Mouse (Mus musculus) heart, embryonic 11.5 days (tissue): ENCODE measurements around the gene Pus10. TPM values are rescaled to one million over a fixed set of nuclear protein-coding genes. Genes with fewer than 3 reads are reported as not detected.
A peak's percentile ranks its signal among the peaks of the same experiment; 100 is the strongest.

Experiments
- ATAC-seq: fragments of 200-750 bp; cut with Nextera tagmentation; replicated peaks from 2 replicates; pipeline ENCODE4 v1.8.0; 2017; ENCODE audit warnings: moderate library complexity; ENCODE audit not compliant: insufficient number of reproducible peaks, low FRiP score, low TSS enrichment
- H3K27ac ChIP-seq: fragments of 300-500 bp; sonication (generic); 2 replicates; pipeline ENCODE4 v1.5.1; 2014; ENCODE audit warnings: mild to moderate bottlenecking, low read depth, low read length
- H3K27me3 ChIP-seq: fragments of 300-500 bp; sonication (generic); 2 replicates; pipeline ENCODE4 v1.6.1; 2014; ENCODE audit warnings: mild to moderate bottlenecking, low read length, mixed read lengths; ENCODE audit not compliant: control insufficient read depth, insufficient read depth
- H3K36me3 ChIP-seq: fragments of 300-500 bp; sonication (generic); 2 replicates; pipeline ENCODE4 v1.6.1; 2014; ENCODE audit warnings: mild to moderate bottlenecking, low read length, moderate library complexity, mixed read lengths; ENCODE audit not compliant: control insufficient read depth, insufficient read depth
- H3K4me1 ChIP-seq: fragments of 300-500 bp; sonication (generic); 2 replicates; pipeline ENCODE4 v1.6.1; 2014; ENCODE audit warnings: low read length; ENCODE audit not compliant: control insufficient read depth, insufficient read depth
- H3K4me2 ChIP-seq: fragments of 300-500 bp; sonication (generic); 2 replicates; pipeline ENCODE4 v1.6.1; 2014; ENCODE audit warnings: mild to moderate bottlenecking, moderate library complexity
- H3K4me3 ChIP-seq: fragments of 300-500 bp; sonication (generic); 2 replicates; pipeline ENCODE4 v1.5.1; 2014; ENCODE audit warnings: low read depth, low read length
- H3K9ac ChIP-seq: fragments of 300-500 bp; sonication (generic); 2 replicates; pipeline ENCODE4 v1.6.1; 2014; ENCODE audit warnings: mild to moderate bottlenecking, low read depth, low read length, moderate library complexity
- H3K9me3 ChIP-seq: fragments of 300-500 bp; sonication (generic); replicated peaks from 2 replicates; pipeline ENCODE4 v1.6.1; 2016; ENCODE audit warnings: low read length; ENCODE audit not compliant: control insufficient read depth
- WGBS: fragments of 180-500 bp; shearing (Covaris S2); extraction: QIAGEN DNeasy Blood & Tissue Kit; methylation state at CpG from one replicate; pipeline ENCODE4 v1.1.7; 2014; ENCODE audit not compliant: insufficient replicate concordance; 5-methylcytosine and 5-hydroxymethylcytosine counted together
- polyA plus RNA-seq: library from polyadenylated mRNA; unstranded; fragments of >200 nt; fragmentation: Nextera tagmentation; extraction: Ambion mirVana; gene quantifications from 2 replicates; pipeline ENCODE4 v1.2.1, GENCODE M21; 2014

Gene Pus10
- polyA plus RNA-seq, 1 experiment from 2014 or later, result 19.5 TPM

DNA sequence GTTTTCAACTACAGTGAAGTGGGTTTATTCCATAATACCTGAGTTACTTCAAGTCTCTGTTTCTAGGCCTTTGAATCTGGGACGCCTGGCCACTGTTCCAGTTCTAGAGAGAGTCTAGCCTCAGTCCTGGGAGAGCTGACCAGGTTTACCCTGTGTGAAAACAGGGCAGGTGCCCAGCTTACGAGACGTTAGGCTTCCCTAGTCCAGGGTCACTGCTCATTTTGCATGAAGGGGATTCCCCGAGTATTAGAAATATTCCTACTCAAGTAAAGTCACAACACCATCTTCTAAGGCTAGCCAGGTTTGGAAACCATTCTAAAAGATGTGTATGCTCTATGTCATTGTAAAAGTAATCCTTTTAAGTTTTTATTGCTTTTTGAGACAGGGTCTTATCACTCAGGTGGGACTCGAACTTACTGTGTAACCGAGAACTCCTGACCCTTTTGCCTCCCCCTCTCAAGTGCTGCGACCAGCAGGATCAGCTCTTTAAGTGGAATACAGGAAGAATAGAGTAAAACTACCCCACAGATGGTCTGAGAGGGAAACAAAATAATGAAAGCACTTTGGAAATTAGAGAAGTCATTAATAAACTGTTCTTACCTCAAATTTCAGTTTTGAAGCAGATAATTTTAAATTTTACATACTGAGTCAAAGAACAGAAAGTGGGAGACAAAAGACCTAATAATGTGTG, 39.3 kb downstream of the Pus10 start:
- H3K9ac ChIP-seq, result no peak overlapping the region
- H3K27ac ChIP-seq, result no peak overlapping the region
- H3K9me3 ChIP-seq, result no peaks in the 10 kb centered on the region
- H3K36me3 ChIP-seq, result no peaks in the 10 kb centered on the region
- H3K27me3 ChIP-seq, result no peaks in the 10 kb centered on the region
- no peak overlapping the region for H3K4me3 ChIP-seq
- no peaks in the 10 kb centered on the region for H3K4me1 ChIP-seq
- no peak overlapping the region for H3K4me2 ChIP-seq
- whole genome bisulfite sequencing, result 87% methylated on average over 7 of the region's 7 CpGs
- no peak for ATAC-seq

DNA sequence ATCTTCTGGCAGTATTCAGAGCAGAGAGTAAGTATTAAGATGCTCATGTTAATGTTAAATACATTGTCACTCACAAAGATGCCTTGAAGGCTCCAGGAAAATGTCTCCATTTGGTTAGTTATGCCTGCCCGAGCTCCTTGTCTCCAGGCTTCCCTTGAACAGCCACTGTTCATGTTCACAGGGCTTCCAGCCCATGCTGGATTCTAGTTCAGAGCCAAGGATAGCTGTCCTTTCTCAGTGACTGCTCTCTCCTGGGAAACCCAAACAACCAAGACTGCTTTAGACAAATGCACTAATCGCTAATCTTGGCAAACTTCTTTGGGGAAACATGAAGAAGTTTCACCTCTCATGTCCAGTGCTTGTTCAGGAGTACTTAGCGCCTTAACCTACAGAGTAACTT, 46.8 kb downstream of the Pus10 start:
- Histone ChIP-seq H3K4me2 (no peak overlapping the region), H3K27ac (no peak overlapping the region), H3K4me1 (no peaks in the 10 kb centered on the region), H3K36me3 (peaks cover 9% of the 10 kb centered on the region), H3K27me3 (no peaks in the 10 kb centered on the region), H3K4me3 (no peak overlapping the region), H3K9me3 (no peaks in the 10 kb centered on the region), H3K9ac (no peak overlapping the region)
- no peak for ATAC-seq
- whole genome bisulfite sequencing, result 87% methylated on average over 3 of the region's 3 CpGs

DNA sequence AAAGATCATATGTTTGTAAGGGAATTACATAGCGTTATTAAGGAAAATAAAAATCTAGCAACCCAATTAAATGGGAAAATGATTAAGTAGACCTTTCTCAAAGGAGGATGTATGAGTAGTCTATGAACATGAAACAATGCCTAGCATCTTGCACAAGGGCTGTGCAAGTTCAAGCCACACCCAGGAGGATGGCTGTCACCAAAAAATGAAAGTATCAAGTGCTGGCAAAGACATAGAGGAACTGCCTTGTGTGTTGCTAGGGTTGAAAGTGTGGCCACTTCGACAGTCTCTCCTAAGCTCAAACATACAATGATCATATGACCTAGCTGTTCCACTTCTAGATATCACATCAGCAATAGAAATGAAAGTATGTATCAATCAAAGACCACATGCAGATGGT, 53.4 kb downstream of the Pus10 start:
- Histone ChIP-seq H3K4me2 (no peak overlapping the region), H3K36me3 (peaks cover 15% of the 10 kb centered on the region; the same call in 1 of the 2 replicates), H3K4me1 (no peaks in the 10 kb centered on the region), H3K27me3 (no peaks in the 10 kb centered on the region), H3K4me3 (no peak overlapping the region), H3K9me3 (no peaks in the 10 kb centered on the region), H3K9ac (no peak overlapping the region), H3K27ac (no peak overlapping the region)
- ATAC-seq, result no peak
- WGBS, result 86% methylated on average over 2 of the region's 2 CpGs

- WGBS, result 79% methylated on average over 3 of the region's 3 CpGs
- no peak overlapping the region for H3K4me3 ChIP-seq
- H3K27me3 ChIP-seq, result no peaks in the 10 kb centered on the region
- no peak overlapping the region for H3K27ac ChIP-seq
- no peak overlapping the region for H3K9ac ChIP-seq
- no peaks in the 10 kb centered on the region for H3K4me1 ChIP-seq
- peak; percentile 70; the same call in 1 of the 2 replicates for ATAC-seq
- H3K4me2 ChIP-seq, result no peak overlapping the region
- no peaks in the 10 kb centered on the region for H3K9me3 ChIP-seq
- H3K36me3 ChIP-seq, result peaks cover 15% of the 10 kb centered on the region; the same call in 1 of the 2 replicates
Measured at GRCm38 (mm10) chr11:23719825-23720224, 54.4 kb downstream of the Pus10 start.

DNA sequence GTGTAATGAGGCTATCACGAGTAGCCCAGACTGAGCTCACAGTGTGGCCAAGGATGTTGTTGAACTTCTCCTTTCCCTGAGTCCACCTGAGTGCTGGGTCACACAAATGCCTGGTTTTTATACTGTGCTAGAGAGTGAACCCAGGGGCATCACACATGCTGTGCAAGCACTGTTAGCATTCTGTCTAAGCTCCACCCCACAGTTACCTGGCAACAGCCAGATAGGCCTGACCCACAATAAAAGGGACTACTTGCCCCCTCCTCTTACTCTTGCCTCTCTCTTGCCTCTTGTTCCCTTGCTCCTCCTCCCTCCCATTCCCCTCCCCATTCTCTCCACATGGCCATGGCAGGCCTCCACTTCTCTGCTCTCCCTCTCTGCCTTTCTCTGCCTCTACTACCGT, 56.9 kb downstream of the Pus10 start:
- Histone ChIP-seq H3K36me3 (peaks cover 16% of the 10 kb centered on the region; the same call in 1 of the 2 replicates), H3K27ac (no peak overlapping the region), H3K4me3 (no peak overlapping the region), H3K4me2 (peak overlapping the region; percentile 14; the same call in 1 of the 2 replicates), H3K9me3 (no peaks in the 10 kb centered on the region), H3K27me3 (no peaks in the 10 kb centered on the region), H3K4me1 (no peaks in the 10 kb centered on the region), H3K9ac (no peak overlapping the region)
- 50% methylated on average over 2 of the region's 2 CpGs for WGBS
- ATAC-seq, result no peak

DNA sequence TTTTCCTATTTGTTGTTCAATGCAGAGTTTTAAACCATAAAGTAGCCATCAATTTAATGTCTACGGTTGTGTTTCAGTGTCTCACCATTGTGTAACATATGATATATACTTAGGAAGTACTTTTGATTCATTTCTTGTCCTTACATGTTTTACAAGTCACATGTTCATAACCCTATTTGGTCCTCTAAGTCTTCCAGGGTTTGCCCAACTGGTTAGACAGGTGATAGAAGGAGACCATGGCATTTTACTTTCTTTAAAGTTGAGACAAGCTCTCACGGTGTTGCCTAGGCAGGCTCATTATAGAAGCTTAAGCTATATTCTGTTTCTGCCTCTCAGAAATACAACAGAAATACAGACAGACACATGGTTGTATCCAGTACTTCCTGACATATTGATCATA, 60.4 kb downstream of the Pus10 start:
- H3K27ac ChIP-seq, result no peak overlapping the region
- WGBS, result 89% methylated on average over 2 of the region's 2 CpGs
- H3K4me1 ChIP-seq, result no peaks in the 10 kb centered on the region
- H3K4me3 ChIP-seq, result no peak overlapping the region
- no peak overlapping the region for H3K9ac ChIP-seq
- ATAC-seq, result no peak
- H3K27me3 ChIP-seq, result no peaks in the 10 kb centered on the region
- no peak overlapping the region for H3K4me2 ChIP-seq
- H3K9me3 ChIP-seq, result no peaks in the 10 kb centered on the region
- peaks cover 7% of the 10 kb centered on the region; the same call in 1 of the 2 replicates for H3K36me3 ChIP-seq

GRCm38 (mm10) chr11:23726441-23726840, 61.0 kb downstream of the Pus10 start:
- Histone ChIP-seq H3K4me1 (no peaks in the 10 kb centered on the region), H3K4me3 (no peak overlapping the region), H3K4me2 (no peak overlapping the region), H3K27ac (no peak overlapping the region), H3K9me3 (no peaks in the 10 kb centered on the region), H3K27me3 (no peaks in the 10 kb centered on the region), H3K36me3 (peaks cover 9% of the 10 kb centered on the region; the same call in 1 of the 2 replicates), H3K9ac (no peak overlapping the region)
- WGBS, result 93% methylated on average over 2 of the region's 2 CpGs
- no peak for ATAC-seq

- H3K4me2 ChIP-seq, result no peak overlapping the region
- H3K9ac ChIP-seq, result no peak overlapping the region
- 86% methylated on average over 2 of the region's 2 CpGs for WGBS
- ATAC-seq, result no peak
- no peaks in the 10 kb centered on the region for H3K27me3 ChIP-seq
- no peaks in the 10 kb centered on the region for H3K4me1 ChIP-seq
- H3K27ac ChIP-seq, result no peak overlapping the region
- H3K36me3 ChIP-seq, result peaks cover 7% of the 10 kb centered on the region; the same call in 1 of the 2 replicates
- no peaks in the 10 kb centered on the region for H3K9me3 ChIP-seq
- H3K4me3 ChIP-seq, result no peak overlapping the region
Measured at GRCm38 (mm10) chr11:23728186-23728585, 62.7 kb downstream of the Pus10 start.

- no peak for ATAC-seq
- Histone ChIP-seq H3K36me3 (peaks cover 7% of the 10 kb centered on the region; the same call in 1 of the 2 replicates), H3K27ac (no peak overlapping the region), H3K27me3 (no peaks in the 10 kb centered on the region), H3K4me1 (no peaks in the 10 kb centered on the region), H3K9me3 (no peaks in the 10 kb centered on the region), H3K4me3 (no peak overlapping the region), H3K4me2 (no peak overlapping the region), H3K9ac (no peak overlapping the region)
- 74% methylated on average over 4 of the region's 4 CpGs for WGBS
Measured at GRCm38 (mm10) chr11:23730120-23730519, 64.6 kb downstream of the Pus10 start.
